Mouse (Mus musculus) thymus, postnatal 25 days (tissue): ENCODE measurements around the gene Hexim1.

ENCODE experiments used
- DNase-seq: peaks from one replicate; pipeline ENCODE4 v3.0.0; 2022

Hexim1 gene

DNA sequence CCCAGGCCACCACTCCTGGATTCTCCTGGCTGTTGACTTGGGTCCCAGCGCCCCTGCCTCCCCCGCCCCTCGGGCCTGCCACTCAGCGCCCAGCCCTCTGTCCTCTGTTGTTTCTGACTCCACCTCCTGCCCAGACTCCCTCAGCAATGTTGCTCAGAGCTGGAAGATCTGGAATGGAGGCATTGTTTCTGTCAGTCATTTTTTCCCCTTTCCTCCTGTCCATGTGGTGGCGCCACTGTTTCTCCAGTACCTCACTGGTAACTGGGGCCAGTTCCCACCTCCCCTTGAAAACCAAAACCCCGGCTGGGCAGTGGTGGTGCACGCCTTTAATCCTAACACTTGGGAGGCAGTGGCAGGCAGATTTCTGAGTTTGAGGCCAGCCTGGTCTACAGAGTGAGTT is 45.4 kb downstream of the Hexim1 start:
- DNase-seq = peak; percentile 30

DNA sequence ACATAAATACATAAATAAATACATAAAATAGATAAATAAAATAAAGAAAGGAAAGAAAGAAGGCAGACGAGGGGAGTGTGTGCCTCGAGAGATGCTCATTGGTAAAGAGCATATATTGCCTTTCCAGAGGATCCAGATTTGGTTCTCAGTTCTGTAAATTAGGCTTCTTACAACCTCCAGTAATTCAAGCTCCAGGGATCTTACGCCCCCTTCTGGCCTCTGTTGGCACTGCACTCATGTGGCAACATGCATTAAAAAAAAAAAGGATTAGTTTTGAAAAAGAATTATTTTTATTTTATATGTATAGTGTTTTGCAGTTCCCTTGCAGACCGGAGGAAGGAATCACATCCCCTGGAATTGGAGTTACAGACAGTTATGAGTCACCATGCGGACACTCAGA is 46.1 kb downstream of the Hexim1 start:
- DNase-seq = peak; percentile 42

DNA sequence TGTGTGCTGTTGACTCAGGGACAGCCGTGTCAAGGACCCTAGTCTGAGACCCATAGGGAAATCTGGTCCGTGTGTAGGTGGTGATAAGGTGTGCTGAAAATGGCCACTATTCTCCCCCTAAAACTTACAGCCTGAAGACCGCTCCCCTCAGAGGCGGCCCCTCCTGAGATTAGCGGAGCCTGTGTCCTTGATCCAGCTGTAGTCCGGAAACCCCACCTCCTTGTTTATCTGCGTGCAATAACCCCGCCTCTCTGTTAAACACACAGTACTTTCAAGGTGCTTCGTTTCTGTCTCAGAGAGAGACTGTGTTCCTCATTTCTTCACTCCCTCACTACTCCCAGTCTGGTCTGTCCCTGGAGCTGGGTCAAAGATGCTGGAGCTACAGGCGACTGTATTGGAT is 48.4 kb downstream of the Hexim1 start:
- peak; percentile 49 for DNase-seq

DNA sequence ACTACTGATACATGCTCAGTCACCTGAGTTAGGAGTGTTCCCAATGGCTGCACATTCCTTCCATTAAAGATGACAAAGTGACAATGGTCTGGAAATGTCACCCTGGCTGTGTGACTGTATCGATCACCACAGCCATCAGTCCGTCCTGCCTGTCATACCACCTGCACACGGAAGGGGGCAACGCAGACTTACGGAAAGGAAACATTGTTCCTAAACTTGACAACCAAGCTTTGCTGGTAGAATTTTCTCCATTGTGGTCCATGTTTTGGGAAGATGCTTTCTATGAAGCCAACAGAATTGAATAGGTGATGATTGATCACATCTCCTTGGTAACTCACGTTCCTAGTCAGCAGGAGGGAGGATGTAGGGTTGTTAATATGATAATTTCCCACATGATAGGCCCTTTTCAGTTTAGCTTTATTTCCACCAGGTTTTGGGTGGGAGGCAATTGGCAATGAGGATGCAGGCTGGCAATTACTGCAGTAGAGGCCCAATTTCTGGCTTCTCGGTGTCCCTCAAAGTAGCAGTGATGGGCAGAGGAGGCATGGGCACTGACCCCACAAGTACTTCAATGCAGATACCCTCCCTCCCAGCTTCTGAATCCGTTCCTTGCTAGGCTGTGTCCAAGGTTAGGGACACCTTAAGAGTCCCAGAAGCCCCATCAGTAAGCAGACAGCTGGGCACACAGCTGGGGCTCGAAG is 52.8 kb downstream of the Hexim1 start:
- DNase-seq = peak; percentile 85
